Mouse (Mus musculus) heart, postnatal 4 days (tissue): ENCODE data around the gene Taok2. TPM values are rescaled to one million over a fixed set of nuclear protein-coding genes. Genes with fewer than 3 reads are reported as not detected.

Experiments
- DNase-seq: peaks from one replicate; pipeline ENCODE4 v3.0.0; 2021
- total RNA-seq, 2 experiments: library from RNA; stranded (reverse); gene quantifications; 2 replicates each; pipeline ENCODE4 v1.2.3; 2021

Taok2 gene
- total RNA-seq, 2 experiments from 2014 or later, result 65.0 to 66.5 TPM

GRCm38 (mm10) chr7:126825403-126825802 lies 59.1 kb downstream of the Taok2 start:
- DNase-seq, result peak; percentile 54

- DNase-seq, result no peak
Observed at GRCm38 (mm10) chr7:126823940-126824339, 60.6 kb downstream of the Taok2 start.

- no peak for DNase-seq
Observed at GRCm38 (mm10) chr7:126823202-126823711, 61.2 kb downstream of the Taok2 start.

- no peak for DNase-seq
Observed at GRCm38 (mm10) chr7:126822741-126823140, 61.8 kb downstream of the Taok2 start.

GRCm38 (mm10) chr7:126821835-126822511 lies 62.5 kb downstream of the Taok2 start:
- peak; percentile 87 for DNase-seq

- no peak for DNase-seq
Observed at GRCm38 (mm10) chr7:126818818-126819217, 65.7 kb downstream of the Taok2 start.

- no peak for DNase-seq
Observed at GRCm38 (mm10) chr7:126817595-126817994, 66.9 kb downstream of the Taok2 start.

GRCm38 (mm10) chr7:126816494-126816893 lies 68.0 kb downstream of the Taok2 start:
- DNase-seq, result no peak

- no peak for DNase-seq
Observed at GRCm38 (mm10) chr7:126815726-126816222, 68.7 kb downstream of the Taok2 start.

Other genes starting within 250 kb of the Taok2 start
- gene Sgf29, start 235.4 kb downstream of the Taok2 start, total RNA-seq, result 10 to 100 TPM; 30.9 to 33.2 TPM
- gene Sult1a1, start 208.3 kb downstream of the Taok2 start, total RNA-seq, result 1 to 10 TPM; 5.5 to 6.6 TPM
- 10 to 100 TPM; 56.8 to 57.3 TPM for gene Bola2, start 189.3 kb downstream of the Taok2 start, total RNA-seq
- gene Slx1b, start 188.9 kb downstream of the Taok2 start, total RNA-seq, result 1 to 10 TPM; 7.2 to 8.1 TPM
- gene Coro1a, start 176.9 kb downstream of the Taok2 start, total RNA-seq, result 1 to 10 TPM; 8.4 to 9.2 TPM
- gene Mapk3, start 125.1 kb downstream of the Taok2 start, total RNA-seq, result 10 to 100 TPM; 80.3 to 90.9 TPM
- gene Gdpd3, start 118.4 kb downstream of the Taok2 start, total RNA-seq, result 1 to 10 TPM; 3.7 to 4.2 TPM
- 10 to 100 TPM; 31.8 to 34.0 TPM for gene Ypel3, start 107.7 kb downstream of the Taok2 start, total RNA-seq
- gene Tbx6, start 103.2 kb downstream of the Taok2 start, total RNA-seq, result under 1 TPM in 1 of 2 experiments, not detected in 1; 0.26 TPM
- 10 to 100 TPM; 67.6 to 76.6 TPM for gene Ppp4c, start 92.2 kb downstream of the Taok2 start, total RNA-seq
- 1 to 10 TPM; 7.7 to 9.3 TPM for gene Fam57b, start 87.0 kb downstream of the Taok2 start, total RNA-seq
- gene 4930451I11Rik, start 53.1 kb downstream of the Taok2 start, total RNA-seq, result not detected
- not detected for gene Doc2a, start 37.3 kb downstream of the Taok2 start, total RNA-seq
- gene Hirip3, start 22.7 kb downstream of the Taok2 start, total RNA-seq, result 10 to 100 TPM; 22.8 to 26.1 TPM
- 10 to 100 TPM; 33.5 to 34.1 TPM for gene Ino80e, start 22.3 kb downstream of the Taok2 start, total RNA-seq
- 10 to 100 TPM; 12.9 to 14.7 TPM for gene Tmem219, start 38.2 kb upstream of the Taok2 start, total RNA-seq
- 10 to 100 TPM; 10.4 to 10.7 TPM for gene Kctd13, start 44.2 kb upstream of the Taok2 start, total RNA-seq
- under 1 TPM in 1 of 2 experiments, not detected in 1; 0.36 TPM for gene Asphd1, start 64.9 kb upstream of the Taok2 start, total RNA-seq
- gene Sez6l2, start 65.9 kb upstream of the Taok2 start, total RNA-seq, result 10 to 100 TPM; 18.6 to 21.2 TPM
- 10 to 100 TPM; 69.2 to 72.1 TPM for gene Cdipt, start 91.2 kb upstream of the Taok2 start, total RNA-seq
- gene Cdiptos, start 91.4 kb upstream of the Taok2 start, total RNA-seq, result under 1 TPM; 0.24 to 0.29 TPM
- 10 to 100 TPM; 27.2 to 28.4 TPM for gene Mvp, start 129.9 kb upstream of the Taok2 start, total RNA-seq
- gene Pagr1b, start 131.8 kb upstream of the Taok2 start, total RNA-seq, result 1 to 10 TPM; 1.2 to 1.9 TPM
- gene Pagr1a, start 132.6 kb upstream of the Taok2 start, total RNA-seq, result 10 to 100 TPM; 10.4 to 14.8 TPM
- 10 to 100 TPM; 10.0 to 18.2 TPM for gene Gm42742, start 136.4 kb upstream of the Taok2 start, total RNA-seq
- gene Prrt2, start 136.5 kb upstream of the Taok2 start, total RNA-seq, result 1 to 10 TPM; 1.6 to 2.0 TPM
- gene Maz, start 142.3 kb upstream of the Taok2 start, total RNA-seq, result 100 to 1,000 TPM; 152 TPM
- gene Kif22, start 157.8 kb upstream of the Taok2 start, total RNA-seq, result 10 to 100 TPM; 43.2 to 48.6 TPM
- gene Zg16, start 202.6 kb upstream of the Taok2 start, total RNA-seq, result not detected
- gene AI467606, start 206.7 kb upstream of the Taok2 start, total RNA-seq, result under 1 TPM; 0.71 to 0.74 TPM
- under 1 TPM; 0.19 to 0.20 TPM for gene Qprt, start 237.5 kb upstream of the Taok2 start, total RNA-seq